Mouse (Mus musculus) brown adipose tissue, adult 24 weeks (tissue): ENCODE measurements around the gene Tsc2. TPM values are rescaled to one million over a fixed set of nuclear protein-coding genes. Genes with fewer than 3 reads are reported as not detected.
"Not testable (repeated sequence)": the region's sequence is repeated elsewhere in the genome, so short reads cannot be mapped to it uniquely, and the experiment has no call there.

Experiments used
- H3K27ac ChIP-seq: fragments of 200-500 bp; replicated peaks from 2 replicates; pipeline ENCODE4 v1.5.1; 2012; ENCODE audit warnings: low read depth, mild to moderate bottlenecking, low read length
- H3K4me1 ChIP-seq: fragments of 200-500 bp; 2 replicates; pipeline ENCODE4 v1.6.1; 2012; ENCODE audit warnings: low read length, mixed read lengths; ENCODE audit not compliant: control insufficient read depth, insufficient read depth, insufficient read length
- H3K4me3 ChIP-seq: fragments of 200-500 bp; 2 replicates; pipeline ENCODE4 v1.5.1; 2012; ENCODE audit warnings: low read depth, mild to moderate bottlenecking, low read length, moderate library complexity; ENCODE audit not compliant: insufficient read depth
- polyA plus RNA-seq: library from polyadenylated mRNA; stranded (reverse); fragments of >200 nt; gene quantifications from 2 replicates; pipeline ENCODE4 v1.2.4, GENCODE M21; 2012; ENCODE audit not compliant: missing spikeins, insufficient read depth, insufficient read length

Tsc2 gene
- 67.6 and 69.2 TPM in 2 replicates for polyA plus RNA-seq

DNA sequence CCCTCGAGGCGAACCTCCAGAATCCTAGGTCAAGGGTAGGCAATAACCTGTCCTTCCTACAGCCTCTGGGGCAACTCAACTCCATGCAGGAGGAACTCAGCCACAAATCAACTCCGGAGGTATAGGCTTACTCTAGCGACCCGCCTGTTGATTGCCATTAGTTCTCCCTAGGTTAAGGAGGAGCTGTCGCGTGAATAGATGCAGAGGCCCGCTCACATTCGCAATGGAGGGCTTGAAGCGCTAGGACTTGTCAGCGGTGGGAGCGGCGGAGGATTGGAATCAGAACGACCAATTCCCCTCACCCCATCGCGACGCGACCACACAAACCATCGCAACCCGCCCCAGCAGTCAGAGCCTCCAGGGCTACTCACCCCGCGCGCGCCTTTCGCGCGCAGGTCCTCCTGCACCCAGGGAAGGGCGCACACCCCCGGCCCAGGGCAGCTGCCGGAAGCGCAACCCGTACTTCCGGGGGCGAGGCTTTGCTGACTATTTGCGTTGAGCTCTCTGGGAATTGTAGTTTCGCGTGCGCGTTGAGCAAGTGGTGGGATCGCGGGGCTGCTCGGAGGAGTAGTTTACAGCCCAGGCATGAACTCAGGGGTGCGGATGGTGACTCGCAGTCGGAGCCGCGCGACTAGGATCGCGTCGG is at the start of gene Tsc2, which contains the start of gene Nthl1:
Gene Tsc2, minus strand, starts transcription at position 464 of the 646 bp plus-strand sequence.
Gene Nthl1, plus strand, starts transcription at position 514 of the 646 bp plus-strand sequence.
- H3K27ac ChIP-seq = peak within 1 kb of the TSS; percentile 76
- peaks cover 22% of the 10 kb centered on the region for H3K4me1 ChIP-seq
- H3K4me3 ChIP-seq = peak within 1 kb of the TSS; percentile 91

- no peak overlapping the region for H3K4me3 ChIP-seq
- H3K4me1 ChIP-seq = no peaks in the 10 kb centered on the region; the same call in 1 of the 2 replicates
- no peak overlapping the region for H3K27ac ChIP-seq
Observed at GRCm38 (mm10) chr17:24677500-24678080, 45.2 kb upstream of the Tsc2 start.

- H3K4me3 ChIP-seq = no peak overlapping the region
- no peak overlapping the region for H3K27ac ChIP-seq
- H3K4me1 ChIP-seq = peaks cover 5% of the 10 kb centered on the region
Observed at GRCm38 (mm10) chr17:24676877-24677276, 44.4 kb upstream of the Tsc2 start.

DNA sequence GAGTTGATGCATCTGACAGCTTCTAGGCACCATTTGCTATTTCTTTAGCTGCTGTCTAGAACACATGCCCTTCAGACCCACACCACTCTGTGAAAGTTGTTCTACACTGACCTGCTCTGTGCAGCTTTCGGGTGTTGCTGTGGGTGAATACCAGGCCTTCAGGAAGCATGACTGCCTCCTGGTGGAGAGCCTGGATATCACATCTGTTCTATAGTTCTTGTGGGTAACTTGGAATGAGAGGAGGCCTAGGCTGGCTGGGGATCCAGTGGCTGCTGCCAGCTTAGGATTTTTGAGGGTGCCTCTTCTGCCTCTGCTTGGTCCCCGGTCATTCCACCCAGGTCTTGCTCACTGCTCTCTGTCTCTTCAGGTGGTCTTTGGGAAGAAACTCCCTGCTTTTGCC is 43.8 kb upstream of the Tsc2 start:
- peaks cover 10% of the 10 kb centered on the region for H3K4me1 ChIP-seq
- H3K4me3 ChIP-seq = no peak overlapping the region

GRCm38 (mm10) chr17:24674277-24674676 is 41.8 kb upstream of the Tsc2 start:
- no peak overlapping the region for H3K4me3 ChIP-seq
- no peak overlapping the region for H3K27ac ChIP-seq
- H3K4me1 ChIP-seq = peaks cover 13% of the 10 kb centered on the region

More for the DNA sequence above, 43.8 kb upstream of the Tsc2 start:
- H3K27ac ChIP-seq = no peak overlapping the region

DNA sequence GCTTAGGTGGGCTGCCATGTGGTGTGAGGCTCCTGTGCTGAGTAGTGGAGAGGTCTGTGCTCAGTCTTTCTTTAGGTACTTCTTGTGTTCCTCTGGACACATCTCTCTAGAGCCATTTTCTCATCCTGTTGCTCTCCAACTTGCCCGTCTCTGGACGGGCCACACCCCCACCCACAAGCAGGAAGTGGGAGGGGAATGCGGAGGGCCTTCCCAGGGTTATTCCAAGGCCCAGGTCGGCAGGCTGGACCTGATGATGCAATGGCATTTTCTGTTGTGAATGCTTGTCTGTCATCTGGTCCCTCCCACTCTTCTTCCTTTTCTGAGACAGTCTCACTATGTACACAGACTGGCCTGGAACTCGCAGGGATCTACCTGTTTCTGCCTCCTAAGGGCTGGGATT is 39.7 kb upstream of the Tsc2 start:
- Histone ChIP-seq H3K4me1 (peaks cover 13% of the 10 kb centered on the region), H3K4me3 (peak overlapping the region; percentile 2; the same call in 1 of the 2 replicates), H3K27ac (no peak overlapping the region)

GRCm38 (mm10) chr17:24671346-24671745 is 38.9 kb upstream of the Tsc2 start:
- no peak overlapping the region for H3K27ac ChIP-seq
- H3K4me3 ChIP-seq = 0 out of 2 replicates have a peak overlapping the region, but pooled peaks have one; percentile 10

DNA sequence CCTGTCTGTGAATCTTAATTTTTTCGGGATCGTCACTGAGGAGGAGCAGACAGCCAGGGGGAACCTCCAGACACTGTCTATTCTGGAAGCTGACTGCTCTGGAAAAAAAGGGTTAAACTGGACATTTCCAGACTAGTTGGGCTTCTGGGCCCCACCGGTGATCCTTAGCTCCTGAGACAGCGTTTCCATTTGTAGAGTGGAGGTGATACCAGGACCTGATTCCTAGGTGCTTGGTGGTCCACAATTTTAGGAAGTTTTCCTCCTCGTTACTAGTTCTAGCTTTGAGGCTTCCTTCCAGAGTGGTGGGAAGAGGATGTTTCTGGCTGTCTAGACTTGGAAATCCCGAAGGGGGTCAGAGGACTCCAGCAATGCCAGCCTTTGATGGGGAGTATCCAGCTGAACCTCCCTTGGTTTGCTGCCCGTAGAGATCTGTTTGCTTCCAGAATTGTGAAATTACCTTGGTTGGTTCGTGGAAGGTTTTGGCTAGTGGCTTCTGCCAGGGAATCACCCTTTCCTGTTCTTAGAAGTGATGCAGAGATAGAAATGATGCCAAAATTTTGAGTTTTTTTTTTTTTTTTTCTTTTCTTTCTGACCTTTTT is 37.9 kb upstream of the Tsc2 start:
- peaks cover 13% of the 10 kb centered on the region for H3K4me1 ChIP-seq
- H3K4me3 ChIP-seq = peak overlapping the region; percentile 95
- peak overlapping the region; percentile 87 for H3K27ac ChIP-seq

More at GRCm38 (mm10) chr17:24671346-24671745, 38.9 kb upstream of the Tsc2 start:
- H3K4me1 ChIP-seq = peaks cover 13% of the 10 kb centered on the region

- Histone ChIP-seq H3K27ac (peak within 1 kb of the TSS; percentile 87), H3K4me3 (peak within 1 kb of the TSS; percentile 95), H3K4me1 (peaks cover 13% of the 10 kb centered on the region)
Observed at GRCm38 (mm10) chr17:24669545-24670245, 37.3 kb upstream of the Tsc2 start, which contains the start of gene Zfp598. Zfp598 (plus strand) TSS chr17:24669687.

- Histone ChIP-seq H3K4me1 (peaks cover 13% of the 10 kb centered on the region), H3K27ac (peak overlapping the region; percentile 73), H3K4me3 (peak overlapping the region; percentile 68)
Observed at GRCm38 (mm10) chr17:24669214-24669544, 36.7 kb upstream of the Tsc2 start.

DNA sequence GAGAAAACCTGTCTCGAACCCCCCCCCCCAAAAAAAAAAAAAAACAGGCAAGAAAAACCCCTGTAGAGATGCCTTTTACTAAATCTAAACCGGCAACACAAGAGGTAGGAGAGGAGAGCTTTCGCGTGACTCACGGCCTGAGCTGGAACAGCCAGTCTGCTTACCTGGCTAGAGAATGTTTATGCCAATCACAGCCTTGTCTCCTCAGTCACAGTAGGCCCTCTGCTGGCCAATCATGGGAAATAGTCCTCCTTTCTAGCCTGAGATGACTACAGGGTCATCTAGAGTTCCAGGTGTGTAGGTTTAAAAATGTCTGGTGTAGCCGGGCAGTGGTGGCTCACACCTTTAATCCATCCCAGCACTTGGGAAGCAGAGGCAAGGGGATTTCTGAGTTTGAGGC is 35.0 kb upstream of the Tsc2 start:
- no peak overlapping the region for H3K27ac ChIP-seq
- H3K4me1 ChIP-seq = peaks cover 13% of the 10 kb centered on the region
- H3K4me3 ChIP-seq = no peak overlapping the region

- H3K27ac ChIP-seq, H3K4me3 ChIP-seq: not testable (repeated sequence)
- peaks cover 10% of the 10 kb centered on the region for H3K4me1 ChIP-seq
Observed at GRCm38 (mm10) chr17:24667011-24667410, 34.6 kb upstream of the Tsc2 start.

DNA sequence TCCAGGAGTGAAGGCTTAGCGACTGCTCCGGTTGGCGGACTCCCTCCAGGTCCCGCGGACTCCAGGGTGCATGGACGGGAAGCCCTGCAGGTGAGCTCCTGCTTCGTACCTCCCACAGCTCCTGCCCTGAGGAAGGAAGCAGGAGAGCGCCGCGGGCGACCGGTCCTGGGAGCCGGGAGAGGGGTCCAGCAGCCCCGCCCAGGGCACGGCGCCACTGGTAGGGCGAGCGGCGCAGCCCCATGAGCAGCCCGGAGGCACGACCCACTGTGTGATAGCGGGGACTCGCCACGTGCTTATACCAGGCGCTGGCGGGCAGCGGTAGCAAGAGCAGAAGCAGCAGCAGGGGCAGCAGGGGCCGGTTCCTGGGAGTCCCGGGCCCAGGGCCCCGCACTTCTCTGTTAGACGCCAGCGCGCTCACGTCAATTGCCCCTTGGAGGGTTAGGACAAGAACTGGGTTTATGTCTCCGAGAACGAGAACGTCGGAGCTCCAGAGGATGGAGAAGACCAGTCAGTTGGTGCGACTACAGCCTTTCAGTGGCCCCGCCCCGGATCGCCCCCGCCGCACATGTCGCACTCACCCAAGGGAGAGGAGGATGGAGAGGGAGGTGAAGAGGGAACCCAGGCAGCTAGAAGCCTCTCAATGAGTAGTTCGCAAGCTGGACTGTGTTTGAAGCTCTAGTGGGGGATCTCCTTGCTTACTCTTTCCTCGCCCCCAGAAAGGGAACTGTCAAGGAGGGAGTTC is 25.8 kb upstream of the Tsc2 start, which contains the start of gene Npw:
Gene Npw, minus strand, starts transcription at position 441 of the 742 bp plus-strand sequence.
- Histone ChIP-seq H3K4me1 (no peaks in the 10 kb centered on the region), H3K27ac (no peak within 1 kb of the TSS), H3K4me3 (peak within 1 kb of the TSS; percentile 34; the same call in 1 of the 2 replicates)

DNA sequence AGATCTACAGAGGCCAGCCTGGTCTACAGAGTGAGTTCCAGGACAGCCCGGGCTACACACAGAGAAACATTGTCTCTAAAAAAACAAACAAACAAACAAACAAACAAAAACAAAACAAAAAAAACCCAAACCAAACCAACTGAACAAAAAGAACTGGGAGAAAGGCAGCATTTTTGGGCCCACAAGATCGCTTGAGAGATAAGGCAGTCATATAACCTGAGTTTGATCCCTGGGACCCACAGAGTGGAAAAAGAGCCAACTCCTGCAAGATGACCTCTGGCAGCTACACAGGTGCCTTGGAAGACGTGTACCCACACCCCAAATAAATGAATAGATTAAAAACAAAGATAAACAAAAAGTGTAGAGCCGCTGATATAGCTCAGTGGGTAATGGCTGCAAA is 22.5 kb upstream of the Tsc2 start:
- Histone ChIP-seq H3K4me3 (no peak overlapping the region), H3K27ac (no peak overlapping the region), H3K4me1 (peaks cover 5% of the 10 kb centered on the region; the same call in 1 of the 2 replicates)
